Mouse (Mus musculus) cerebellum, adult 8-10 months (tissue): ENCODE data around the gene Prkar1b.

ENCODE experiments used
- DNase-seq: peaks from one replicate; pipeline ENCODE4 v3.0.0; 2022

Gene Prkar1b

DNA sequence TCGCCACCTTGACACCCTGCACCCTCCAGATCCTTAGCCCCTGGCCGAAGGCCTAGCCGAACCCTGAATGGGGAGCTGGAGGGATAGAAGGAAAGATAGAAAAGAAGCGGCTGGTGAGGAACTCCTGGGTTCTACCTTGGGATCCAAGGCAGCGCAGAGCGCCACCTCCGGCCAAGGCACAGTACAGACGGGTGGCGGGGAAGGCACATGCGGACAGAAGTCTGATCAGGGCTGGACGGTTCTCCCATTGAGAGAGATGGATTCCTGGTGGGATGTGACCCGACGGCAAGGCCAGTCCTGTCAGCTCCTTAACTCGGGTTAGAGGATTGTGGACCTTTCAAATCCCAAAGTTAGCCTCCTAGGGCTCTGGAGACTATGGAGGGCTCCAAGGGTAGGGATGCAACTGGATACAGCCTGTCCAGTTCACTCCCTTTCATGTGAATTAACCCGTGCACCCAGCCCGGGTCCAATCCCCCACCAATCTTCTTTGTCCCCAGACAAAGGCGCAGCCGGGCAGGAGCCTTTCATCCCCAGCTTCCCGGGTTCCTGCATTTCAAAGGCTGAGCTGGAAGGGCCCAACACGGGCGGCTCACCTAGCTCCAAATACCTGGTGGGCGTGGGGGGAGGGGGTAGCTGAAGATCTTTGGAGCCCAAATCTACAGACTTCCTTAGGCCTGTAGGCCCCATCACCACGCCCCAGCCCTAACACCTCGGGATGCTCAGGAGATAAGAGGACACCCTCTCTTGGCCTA is 153.3 kb downstream of the Prkar1b start:
- DNase-seq = peak; percentile 60

DNA sequence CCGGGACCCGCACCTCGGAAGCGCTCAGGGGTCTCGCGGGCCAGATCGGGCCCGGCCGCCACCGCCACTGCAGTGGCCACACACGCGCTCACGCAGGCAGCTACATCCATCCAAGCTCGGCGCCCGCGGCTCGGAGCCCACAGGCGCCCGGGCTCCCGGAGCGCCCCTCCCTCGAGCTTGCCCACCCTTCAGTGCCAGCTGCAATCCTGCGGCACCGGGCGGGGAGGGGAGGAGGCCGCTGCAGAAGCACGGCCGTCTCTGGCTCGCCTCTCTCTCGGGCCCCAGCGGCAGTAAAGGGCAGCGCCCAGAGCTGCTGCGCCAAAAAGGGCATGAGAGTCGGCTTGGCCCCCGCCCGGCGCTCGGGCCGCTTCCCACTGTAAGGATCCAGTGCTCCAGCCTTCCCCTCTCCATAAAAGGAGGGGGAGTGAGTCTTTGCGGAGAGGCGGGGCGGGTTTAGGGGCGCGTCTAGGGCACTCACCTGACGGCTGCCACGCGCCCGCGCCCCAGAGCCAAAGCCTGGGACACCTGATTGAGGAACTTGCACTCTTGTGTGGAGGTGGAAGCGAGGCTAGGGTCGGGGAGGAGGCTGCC is 154.0 kb downstream of the Prkar1b start:
- peak; percentile 66 for DNase-seq

DNA sequence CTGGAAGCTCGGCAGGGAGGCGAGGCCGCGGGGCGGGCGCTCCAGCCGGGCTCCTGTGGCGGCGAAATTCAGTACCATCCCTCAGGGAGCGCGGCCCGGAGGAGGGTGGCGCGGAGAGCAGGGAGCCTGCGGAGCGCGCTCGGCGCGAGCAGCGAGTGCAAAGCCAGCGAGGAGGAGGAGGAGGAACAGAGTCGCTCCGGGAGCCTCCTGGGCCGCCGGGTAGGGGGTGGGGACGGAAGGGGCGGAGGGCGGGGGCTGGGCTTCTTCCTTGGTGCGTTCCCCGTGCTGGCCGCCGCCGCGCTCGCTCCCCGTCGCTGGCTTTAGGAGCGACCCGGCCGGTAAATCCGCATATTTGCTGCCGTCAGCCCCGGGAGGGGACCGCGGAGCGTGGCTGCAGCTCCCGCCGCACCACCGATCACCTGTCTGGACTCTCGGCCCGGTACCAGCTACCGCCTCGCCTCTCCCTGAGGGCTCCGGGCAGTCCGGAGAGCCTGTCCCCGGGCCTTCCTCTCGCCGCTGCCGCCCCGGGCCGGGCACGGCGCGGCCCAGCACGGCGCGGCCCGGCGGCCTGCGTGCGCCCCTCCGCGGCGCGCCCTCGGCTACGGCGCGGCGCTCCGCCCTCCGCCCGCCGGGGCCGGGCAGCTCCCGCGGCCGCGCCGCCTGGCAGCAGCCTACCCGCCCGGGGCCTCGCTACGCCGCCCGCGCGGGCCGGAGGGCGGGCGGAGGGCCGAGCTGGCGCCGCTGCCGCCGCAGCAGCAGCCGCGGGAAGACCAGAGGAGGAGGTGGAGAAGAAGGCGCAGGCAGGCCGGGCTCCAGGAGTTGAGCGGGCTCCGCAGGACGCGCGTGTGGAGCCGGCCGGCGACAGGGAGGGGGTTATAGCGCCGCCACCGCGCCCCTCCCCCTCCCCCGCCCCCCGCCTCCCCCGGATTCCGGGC is 154.7 kb downstream of the Prkar1b start:
- peak; percentile 60 for DNase-seq

DNA sequence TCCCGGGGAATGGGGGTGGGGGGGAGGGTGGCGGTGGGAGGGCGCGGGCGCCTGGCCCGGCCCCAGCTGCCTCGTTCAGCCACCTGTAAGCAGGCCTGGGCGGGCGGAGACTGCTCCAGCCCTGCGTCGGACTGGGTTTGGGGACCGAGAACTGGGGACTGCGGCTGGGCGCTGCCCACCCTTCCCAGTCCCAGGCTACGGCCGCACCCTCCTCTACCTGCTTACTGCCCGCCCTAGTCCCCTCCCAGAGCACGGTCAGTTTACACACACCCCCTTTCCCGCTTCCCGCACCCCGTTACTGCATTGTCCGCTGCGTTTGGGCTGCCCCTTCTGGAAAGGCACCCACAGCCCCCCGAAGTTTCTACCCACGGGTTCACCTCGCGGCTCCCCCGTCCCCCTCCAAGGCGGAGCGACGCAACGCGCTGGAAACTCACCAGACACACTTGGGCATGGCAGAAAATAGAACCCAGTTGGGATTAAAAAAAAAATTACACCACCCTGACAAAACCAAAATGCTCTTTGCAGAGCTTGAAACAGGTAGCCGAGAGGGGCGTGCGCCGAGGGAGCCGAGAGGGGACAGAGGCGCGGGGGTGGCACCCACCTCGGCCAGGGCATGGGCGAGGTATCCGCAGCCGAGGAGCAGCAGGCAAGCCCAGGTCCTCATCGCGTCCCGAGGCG is 155.6 kb downstream of the Prkar1b start:
- DNase-seq = no peak

DNA sequence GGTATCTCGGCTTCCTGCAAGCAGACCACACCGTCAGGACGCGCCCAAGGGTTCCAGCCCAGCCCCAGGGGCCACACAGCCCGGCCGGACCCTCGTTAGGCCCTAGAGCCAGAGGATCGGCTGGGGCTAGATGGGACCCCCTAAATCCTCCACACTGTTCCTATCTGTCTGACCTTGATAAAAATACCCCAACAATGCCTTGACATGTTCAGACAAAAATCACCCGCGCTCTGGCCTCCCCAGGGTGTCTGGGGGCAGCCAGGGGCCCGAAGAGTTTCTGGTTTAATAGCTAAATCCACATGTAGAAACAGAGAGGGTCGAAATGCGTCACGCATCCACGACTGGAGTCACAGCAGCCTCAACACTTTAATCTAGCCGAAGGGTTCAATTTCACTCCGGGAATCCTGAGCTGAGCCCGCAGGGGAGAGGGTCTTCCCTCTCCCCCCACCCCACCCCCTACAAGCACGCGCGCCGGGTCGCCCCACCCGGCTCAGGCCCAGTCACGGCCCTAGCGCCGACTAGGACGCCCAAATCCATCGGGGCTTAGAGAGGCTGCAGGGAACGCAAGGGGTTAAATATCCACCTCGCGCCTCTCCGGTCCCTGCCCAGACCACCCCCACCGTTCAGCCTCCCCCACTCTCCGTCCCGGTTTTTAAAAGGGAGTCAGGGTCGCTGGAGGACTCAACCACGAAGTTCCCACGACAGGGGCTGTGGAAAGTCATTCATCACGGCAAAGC is 156.3 kb downstream of the Prkar1b start:
- DNase-seq = no peak

DNA sequence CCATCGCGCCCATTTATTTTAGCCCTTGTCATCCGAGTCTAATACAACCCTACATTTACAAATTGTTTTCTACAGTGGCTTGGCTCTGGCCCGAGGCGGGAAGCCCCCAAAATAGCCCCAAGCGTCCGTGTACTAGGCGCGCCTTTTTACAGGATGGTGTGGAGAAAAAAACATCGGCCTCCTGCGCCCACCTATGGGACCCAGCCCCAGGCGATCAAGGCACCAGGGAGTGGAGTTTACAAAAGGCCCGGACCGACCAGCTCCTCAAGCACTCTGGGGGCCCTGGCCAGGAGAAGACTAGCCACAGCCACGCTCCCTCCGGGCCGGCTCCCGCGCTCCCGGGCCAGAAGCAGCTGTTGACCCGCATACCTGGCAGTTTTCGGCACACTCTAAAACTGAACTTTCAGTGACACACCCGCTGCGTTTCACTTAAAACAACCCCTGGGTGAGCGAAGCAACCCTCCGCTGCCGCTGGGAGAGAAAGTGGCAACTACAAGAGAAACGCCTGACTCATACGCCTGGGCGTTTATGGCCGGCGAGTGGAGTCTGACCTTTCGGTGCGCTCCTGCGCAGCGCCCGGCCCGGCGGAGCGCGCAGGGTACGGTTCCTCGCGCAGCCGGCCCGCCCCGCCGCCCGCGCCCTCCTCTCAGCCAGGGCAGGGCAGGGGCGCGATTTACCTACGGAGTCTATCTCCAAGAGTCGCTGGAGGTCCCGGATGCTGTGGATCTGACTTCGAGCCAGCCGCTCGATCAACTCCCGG is 157.0 kb downstream of the Prkar1b start:
- no peak for DNase-seq

DNA sequence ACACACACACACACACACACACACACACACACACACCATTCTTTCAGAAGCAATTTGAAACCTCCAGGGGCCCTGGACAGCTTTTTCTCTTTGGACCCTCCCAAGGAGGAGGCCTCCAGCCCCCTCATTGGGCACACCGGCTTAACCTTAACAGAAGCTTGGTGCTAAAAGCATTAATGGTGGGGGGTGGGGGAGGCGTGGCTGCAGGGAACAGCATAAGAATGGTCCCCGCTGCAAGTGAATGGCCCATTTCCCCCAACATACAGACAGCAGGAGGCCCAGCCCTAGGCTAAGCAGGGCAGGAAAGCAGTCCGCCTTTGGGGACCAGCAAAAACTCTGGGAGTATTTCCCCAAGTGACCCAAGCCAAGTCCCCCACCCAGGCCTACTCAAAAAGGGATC is 158.1 kb downstream of the Prkar1b start:
- no peak for DNase-seq

DNA sequence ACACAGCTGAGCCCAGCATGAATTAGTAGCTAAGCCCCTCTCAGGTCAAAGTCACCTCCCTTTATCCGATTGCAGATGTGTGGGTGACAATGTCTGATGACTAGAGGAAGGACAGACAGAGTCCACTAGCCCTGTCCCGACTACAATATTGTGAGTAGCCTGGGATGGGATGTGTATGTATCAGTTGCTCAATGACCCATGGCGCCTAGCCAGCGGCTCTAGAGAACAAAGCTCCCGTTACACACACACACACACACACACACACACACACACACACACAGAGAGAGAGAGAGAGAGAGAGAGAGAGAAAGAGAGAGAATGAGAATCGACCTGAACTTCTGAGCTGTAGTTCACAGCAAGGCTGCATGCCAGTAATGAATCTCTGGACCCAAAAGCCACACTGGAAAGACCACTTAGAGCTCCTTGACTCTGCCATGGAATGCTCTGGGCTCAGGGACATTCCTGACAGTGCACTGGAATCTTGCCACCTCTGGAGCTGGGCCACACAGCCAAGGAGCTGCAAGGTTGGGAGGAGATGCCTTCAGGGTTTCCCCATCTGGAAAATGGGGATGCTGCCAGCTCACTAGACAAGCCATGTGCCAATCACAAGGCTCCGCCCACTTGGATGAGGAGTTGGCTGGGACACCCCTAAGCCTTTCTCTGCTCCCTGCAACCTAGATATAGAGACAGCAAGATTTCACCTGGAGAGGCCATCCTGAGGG is 159.0 kb downstream of the Prkar1b start:
- peak; percentile 23 for DNase-seq

DNA sequence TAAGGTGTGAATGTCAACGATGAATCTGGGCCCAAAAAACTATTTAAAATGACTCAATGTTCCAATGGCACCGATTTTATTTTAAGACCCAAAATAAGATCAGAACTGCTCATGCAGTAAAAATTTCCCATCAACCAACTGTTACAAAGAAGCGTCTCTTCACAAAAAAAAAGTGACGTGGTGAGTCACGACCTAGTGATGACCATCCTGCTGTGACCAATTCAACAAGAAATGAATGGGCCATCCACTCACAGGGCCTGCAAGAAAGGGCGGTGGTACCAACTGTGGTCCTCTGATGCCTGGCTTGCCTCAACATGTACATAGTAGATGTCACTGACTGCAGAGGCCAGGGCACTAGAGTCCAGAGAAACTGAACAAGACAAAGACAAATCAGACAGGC is 160.2 kb downstream of the Prkar1b start:
- no peak for DNase-seq

DNA sequence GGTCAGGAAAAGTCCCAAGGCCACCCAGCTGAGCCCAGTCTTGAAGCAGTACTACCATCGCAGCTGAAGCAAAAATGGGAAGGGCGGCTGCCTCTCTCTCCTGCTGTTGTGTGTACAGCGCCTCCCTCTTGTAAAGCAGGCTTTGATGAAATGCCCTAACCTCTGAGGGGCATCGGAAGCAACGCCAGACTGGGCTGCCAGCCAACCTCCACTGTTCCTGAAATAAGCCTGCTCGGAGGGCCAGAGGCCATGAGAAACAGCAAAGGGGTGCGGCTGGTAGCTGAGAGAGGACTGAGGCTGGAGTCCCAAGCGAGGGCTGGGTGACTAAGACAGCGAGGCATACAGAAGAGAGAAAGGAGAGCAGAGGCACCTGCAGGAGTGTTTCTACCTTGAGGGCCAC is 161.0 kb downstream of the Prkar1b start:
- no peak for DNase-seq

DNA sequence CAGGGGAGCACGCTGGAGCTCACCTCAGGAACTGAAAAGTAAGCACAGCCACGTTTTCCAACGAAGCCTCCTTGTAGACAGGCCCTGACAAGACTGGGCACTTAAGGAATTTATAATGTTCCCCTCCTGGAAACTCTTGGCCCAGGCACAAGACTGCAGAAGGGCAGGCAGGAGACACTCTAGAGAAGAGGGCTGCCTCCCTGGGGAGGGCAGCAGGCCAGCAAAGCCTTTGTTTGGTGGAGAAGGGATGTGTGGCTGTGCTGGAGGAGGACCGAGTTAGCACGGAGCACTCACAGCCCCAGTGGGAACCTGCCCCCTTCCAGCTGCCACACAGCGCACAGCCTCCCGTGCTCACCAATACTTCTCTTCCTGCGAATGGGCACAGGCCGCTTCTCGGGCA is 161.8 kb downstream of the Prkar1b start:
- no peak for DNase-seq

DNA sequence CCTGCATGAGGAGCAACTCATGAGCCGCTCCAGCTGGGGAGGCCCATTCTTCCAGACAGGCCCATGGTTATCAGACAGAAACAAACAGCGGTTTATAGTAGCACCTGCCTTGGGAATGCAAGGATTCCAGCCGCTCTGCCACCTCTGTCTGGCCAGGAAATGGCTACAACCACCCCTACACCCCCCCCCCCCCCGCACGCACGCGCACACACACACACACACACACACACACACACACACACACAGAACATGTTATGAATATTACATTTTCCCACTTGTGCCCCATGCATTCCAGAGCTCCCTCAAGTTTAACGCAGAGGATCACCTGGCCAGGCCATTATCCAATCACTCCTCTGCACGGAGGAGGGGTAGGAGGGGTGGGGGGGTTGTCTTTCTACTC is 167.9 kb downstream of the Prkar1b start:
- DNase-seq = no peak

DNA sequence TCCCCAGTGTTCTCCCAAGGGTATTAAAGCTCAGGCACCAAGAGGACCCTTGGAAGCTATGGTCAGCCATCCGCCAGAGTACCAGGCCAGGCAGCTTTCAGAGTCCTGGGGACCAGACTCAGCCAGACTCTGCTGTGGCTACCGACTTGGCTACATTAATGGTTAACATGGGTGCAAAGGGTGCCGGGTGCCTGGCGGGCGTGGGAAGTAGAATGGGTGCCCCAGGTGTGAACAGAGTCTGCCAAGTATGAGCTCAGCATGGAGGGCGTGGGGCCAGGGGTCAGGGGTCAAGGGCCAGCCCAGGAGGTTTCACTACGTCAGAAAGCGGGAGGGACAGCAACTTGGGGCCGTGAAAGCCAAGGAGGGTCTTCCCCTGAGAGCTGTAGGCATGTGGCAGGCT is 169.2 kb downstream of the Prkar1b start:
- no peak for DNase-seq

DNA sequence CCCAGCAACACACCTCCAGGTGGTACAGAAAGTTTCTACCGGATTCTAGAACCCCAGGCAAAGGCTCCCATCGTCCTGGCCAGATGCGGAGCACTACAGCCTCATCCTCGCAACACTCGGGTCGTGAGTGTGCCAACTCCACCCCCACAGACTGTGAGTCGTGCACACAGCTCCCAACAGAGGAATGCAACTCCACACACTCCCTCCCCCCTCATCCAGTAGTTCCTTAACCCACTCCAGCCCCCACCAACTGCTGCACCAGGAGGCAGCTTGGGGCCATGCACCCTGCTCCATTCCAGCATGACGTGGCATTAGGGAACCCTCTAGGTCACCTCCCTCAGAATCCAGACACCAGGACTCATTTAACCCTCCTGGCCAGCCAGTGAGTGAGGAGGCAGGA is 170.0 kb downstream of the Prkar1b start:
- no peak for DNase-seq

DNA sequence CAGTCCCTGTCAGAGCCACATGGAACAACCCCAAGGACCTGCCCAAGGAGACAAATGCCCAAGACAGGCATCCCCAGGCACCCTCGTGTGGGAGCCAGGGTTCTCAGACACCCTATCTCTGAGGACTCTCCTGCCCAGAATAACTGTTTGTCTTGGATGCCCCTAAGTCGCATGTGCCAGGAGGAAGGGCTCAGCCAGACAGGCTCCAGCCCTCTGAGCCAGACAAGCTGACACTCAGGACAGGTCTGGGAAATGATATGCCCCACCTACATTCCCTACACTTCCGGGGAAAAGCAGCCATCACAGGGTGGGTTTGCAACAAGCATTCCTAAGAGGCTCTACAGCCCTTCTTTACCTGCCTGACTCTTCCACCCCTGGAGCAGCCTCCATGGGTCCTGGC is 172.0 kb downstream of the Prkar1b start:
- no peak for DNase-seq

DNA sequence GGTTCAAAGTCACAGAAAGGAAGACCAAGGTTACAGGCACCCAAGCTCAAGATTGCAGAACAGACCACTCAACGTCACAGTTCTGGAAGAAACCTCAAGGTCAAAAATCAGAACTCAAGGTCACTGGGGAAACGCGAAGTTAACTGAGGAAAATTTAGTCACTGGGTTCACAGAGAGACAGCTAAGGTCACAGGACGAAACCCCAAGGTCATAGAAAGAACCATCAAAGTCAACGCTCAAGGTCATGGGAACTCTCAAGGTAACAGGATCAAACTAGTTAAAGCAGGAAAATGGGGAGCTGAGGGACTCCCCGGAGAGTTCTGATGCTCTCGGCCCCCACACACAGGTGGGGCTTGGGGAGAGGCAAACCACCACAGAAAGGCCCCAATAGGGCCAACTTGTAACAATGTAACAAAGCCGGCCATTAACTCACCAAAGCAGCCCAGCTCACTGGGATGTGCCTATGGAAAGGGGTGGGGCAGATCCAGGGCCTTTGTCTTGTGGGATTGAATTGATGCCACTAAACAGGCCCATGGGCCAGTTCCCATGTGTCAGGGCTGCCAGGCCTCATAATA is 174.8 kb downstream of the Prkar1b start:
- no peak for DNase-seq

DNA sequence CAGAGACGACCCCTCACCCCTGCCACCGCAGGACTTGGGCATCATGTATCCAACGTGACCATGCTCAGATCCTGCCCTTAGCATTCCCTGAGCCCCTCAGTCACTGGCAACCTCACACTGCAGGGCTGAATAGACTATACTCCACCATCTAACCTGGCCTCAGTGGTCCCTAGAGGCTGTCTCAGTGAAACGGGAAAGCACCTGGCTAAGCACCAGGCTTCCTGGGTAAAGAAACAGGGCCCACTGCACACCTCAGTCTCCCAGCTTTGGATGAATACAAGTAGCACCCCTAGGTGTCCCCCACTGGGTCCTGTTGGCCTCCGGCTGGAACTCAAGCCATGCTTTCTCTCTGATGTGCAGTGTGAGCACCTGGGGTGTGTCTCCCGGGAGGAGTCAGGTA is 176.3 kb downstream of the Prkar1b start:
- DNase-seq = no peak

DNA sequence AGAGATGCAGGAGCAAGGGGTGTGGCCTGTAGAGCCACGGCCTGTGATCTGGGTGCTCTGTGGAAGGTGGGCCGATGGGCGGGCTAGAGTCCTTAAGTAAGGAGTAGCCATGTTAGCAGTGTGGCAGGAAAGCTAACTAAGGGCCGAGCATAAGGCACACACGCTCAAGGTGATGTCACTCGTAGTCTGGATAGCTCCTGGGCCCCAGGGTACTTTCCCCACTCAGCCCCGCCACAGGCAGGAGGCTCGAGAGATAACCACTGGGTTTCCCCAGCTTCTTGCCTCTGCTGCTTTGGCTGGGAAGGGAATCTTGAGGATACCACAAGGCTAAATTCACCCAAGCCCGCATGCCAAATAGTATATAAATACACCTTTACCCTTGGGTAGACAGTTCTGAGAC is 178.4 kb downstream of the Prkar1b start:
- DNase-seq = no peak

DNA sequence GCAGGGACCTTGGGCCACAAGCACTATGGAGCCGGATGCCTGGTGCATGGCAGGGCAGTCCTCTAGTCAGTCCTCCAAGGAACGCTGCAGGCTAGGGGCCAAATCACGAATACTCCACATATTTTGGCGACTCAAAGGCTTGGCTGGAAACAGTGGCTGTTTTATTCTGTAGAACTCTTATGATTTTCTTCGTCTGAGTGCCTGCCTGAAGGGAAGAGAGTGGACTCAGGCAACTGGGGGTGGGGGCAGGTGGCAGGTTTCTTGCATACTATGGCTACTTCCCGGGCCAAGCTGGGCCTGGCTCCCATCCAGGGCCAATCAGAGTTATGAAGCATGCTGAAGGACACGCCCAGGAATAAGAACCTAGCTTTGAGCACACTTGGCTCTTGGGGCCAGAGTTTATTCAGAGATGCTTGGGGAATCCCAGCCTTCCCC is 179.7 kb downstream of the Prkar1b start:
- DNase-seq = no peak
